ENCODE assay signal across 13 mouse cellular contexts in genomic region chr19:46885365-46885764, GRCm38 (mm10).
"Had no signal": no experiment of that assay in that cellular context is flagged by ENCODE, and none has a peak within 500 bp of the region (broad histone marks: within the 10 kb centered on the region; RNA-seq: fewer than 3 reads in every experiment).

No protein-coding gene starts in this region.

- H3K4me2 ChIP-seq: limb, embryonic 12.5 days; liver, embryonic 13.5 days; midbrain, embryonic 12.5 days; neural tube, embryonic 15.5 days had no signal

- H3K9ac ChIP-seq: limb, embryonic 12.5 days; liver, embryonic 13.5 days; midbrain, embryonic 12.5 days; neural tube, embryonic 15.5 days had no signal

- H3K27ac ChIP-seq: limb, embryonic 12.5 days; liver, embryonic 13.5 days; midbrain, embryonic 12.5 days; neural tube, embryonic 15.5 days had no signal

- H3K27me3 ChIP-seq: limb, embryonic 12.5 days; liver, embryonic 13.5 days; midbrain, embryonic 12.5 days; neural tube, embryonic 15.5 days had no signal

- H3K4me3 ChIP-seq: limb, embryonic 12.5 days; liver, embryonic 13.5 days; midbrain, embryonic 12.5 days; neural tube, embryonic 15.5 days had no signal

- ATAC-seq: midbrain, embryonic 16.5 days had no signal

- H3K4me1 ChIP-seq: limb, embryonic 12.5 days; midbrain, embryonic 12.5 days; neural tube, embryonic 15.5 days had no signal

- H3K9me3 ChIP-seq: limb, embryonic 12.5 days; liver, embryonic 13.5 days; midbrain, embryonic 12.5 days; neural tube, embryonic 15.5 days had no signal

- DNase-seq: kidney, adult 9 months; kidney, postnatal 14 days; layer of hippocampus, postnatal 36 days; liver; liver, embryonic 13.5 days; lung, adult 18-20 months; right cerebral cortex, adult 18-20 months; right cerebral cortex, postnatal 25 days; thymus, postnatal 4 days had no signal
